Mouse (Mus musculus): ENCODE measurements around the gene BC051019.

The BC051019 gene

GRCm38 (mm10) chr7:109707023-109707785 is 16.4 kb downstream of the BC051019 start:
- peak; percentile 56 to 71 for DNase-seq

- DNase-seq, result no peak
These were observed 19.2 kb downstream of the BC051019 start for GRCm38 (mm10) chr7:109704461-109704860.

GRCm38 (mm10) chr7:109704016-109704377 is 19.7 kb downstream of the BC051019 start:
- no peak for DNase-seq

GRCm38 (mm10) chr7:109703190-109704015 is 20.2 kb downstream of the BC051019 start, which contains the start of the genes St5 and Akip1:
TSS of gene St5 (minus strand) at chr7:109703605.
TSS of gene Akip1 (plus strand) at chr7:109703690.
- DNase-seq, result peak; percentile 98

- DNase-seq, result no peak
These were observed 20.9 kb downstream of the BC051019 start for GRCm38 (mm10) chr7:109702721-109703120.

- DNase-seq, result no peak
These were observed 23.4 kb downstream of the BC051019 start for GRCm38 (mm10) chr7:109700213-109700612.

GRCm38 (mm10) chr7:109695339-109695726 is 28.3 kb downstream of the BC051019 start:
- DNase-seq, result no peak

- no peak for DNase-seq
These were observed 28.9 kb downstream of the BC051019 start for GRCm38 (mm10) chr7:109694576-109695338.

GRCm38 (mm10) chr7:109690961-109691360 is 32.7 kb downstream of the BC051019 start:
- DNase-seq, result peak; percentile 55 to 65

GRCm38 (mm10) chr7:109690101-109690500 is 33.5 kb downstream of the BC051019 start:
- DNase-seq, result no peak

- no peak for DNase-seq
These were observed 37.0 kb downstream of the BC051019 start for GRCm38 (mm10) chr7:109686585-109687128.

GRCm38 (mm10) chr7:109680879-109681278 is 42.8 kb downstream of the BC051019 start:
- no peak for DNase-seq

- no peak for DNase-seq
These were observed 43.4 kb downstream of the BC051019 start for GRCm38 (mm10) chr7:109680284-109680683.

GRCm38 (mm10) chr7:109674944-109675628 is 48.6 kb downstream of the BC051019 start:
- no peak for DNase-seq

GRCm38 (mm10) chr7:109671581-109672471 is 51.8 kb downstream of the BC051019 start:
- peak; percentile 82 to 90 for DNase-seq

- DNase-seq, result no peak
These were observed 54.1 kb downstream of the BC051019 start for GRCm38 (mm10) chr7:109669426-109670170.

GRCm38 (mm10) chr7:109666664-109667063 is 57.0 kb downstream of the BC051019 start:
- no peak for DNase-seq

GRCm38 (mm10) chr7:109662626-109663025 is 61.0 kb downstream of the BC051019 start:
- DNase-seq, result no peak

All from lung, postnatal 4 days (tissue).